Mouse (Mus musculus) brain, adult 2 months (tissue): ENCODE measurements around the gene Sec16b.
A peak's percentile ranks its signal among the peaks of the same experiment; 100 is the strongest.

Source experiments
- DNase-seq: peaks from one replicate; pipeline ENCODE4 v3.0.0; 2011; ENCODE audit warnings: low read depth, low spot score

The Sec16b gene

GRCm38 (mm10) chr1:157556439-157556838, 49.9 kb downstream of the Sec16b start:
- peak; percentile 55 for DNase-seq

GRCm38 (mm10) chr1:157558145-157558544, 51.6 kb downstream of the Sec16b start:
- DNase-seq: no peak

GRCm38 (mm10) chr1:157559986-157560385, 53.5 kb downstream of the Sec16b start:
- peak; percentile 64 for DNase-seq

- DNase-seq: peak; percentile 68
Observed at GRCm38 (mm10) chr1:157560654-157561386, 54.3 kb downstream of the Sec16b start.

GRCm38 (mm10) chr1:157567819-157568218, 61.3 kb downstream of the Sec16b start:
- peak; percentile 20 for DNase-seq

- DNase-seq: no peak
Observed at GRCm38 (mm10) chr1:157569263-157570090, 62.9 kb downstream of the Sec16b start.

- DNase-seq: no peak
Observed at GRCm38 (mm10) chr1:157575316-157575715, 68.8 kb downstream of the Sec16b start.

DNA sequence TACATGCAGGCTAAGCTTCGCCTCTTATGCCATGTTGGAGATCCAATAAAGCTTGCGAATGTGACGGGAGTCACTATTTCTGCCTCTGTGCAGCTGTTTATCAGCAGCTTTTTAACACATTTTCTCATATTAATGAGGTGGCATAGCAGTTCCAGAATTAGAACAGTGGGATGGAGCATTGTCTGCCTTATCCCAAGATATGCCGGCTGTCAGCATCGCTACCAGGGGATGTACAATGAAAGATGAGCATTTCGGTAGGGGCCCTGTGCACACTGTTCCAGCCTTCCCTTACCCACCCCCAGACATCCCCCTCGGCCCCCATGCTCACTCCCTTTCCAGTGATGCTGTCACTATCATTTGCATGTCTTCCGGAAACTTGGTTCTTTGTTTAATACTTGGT, 71.8 kb downstream of the Sec16b start:
- peak; percentile 50 for DNase-seq

DNA sequence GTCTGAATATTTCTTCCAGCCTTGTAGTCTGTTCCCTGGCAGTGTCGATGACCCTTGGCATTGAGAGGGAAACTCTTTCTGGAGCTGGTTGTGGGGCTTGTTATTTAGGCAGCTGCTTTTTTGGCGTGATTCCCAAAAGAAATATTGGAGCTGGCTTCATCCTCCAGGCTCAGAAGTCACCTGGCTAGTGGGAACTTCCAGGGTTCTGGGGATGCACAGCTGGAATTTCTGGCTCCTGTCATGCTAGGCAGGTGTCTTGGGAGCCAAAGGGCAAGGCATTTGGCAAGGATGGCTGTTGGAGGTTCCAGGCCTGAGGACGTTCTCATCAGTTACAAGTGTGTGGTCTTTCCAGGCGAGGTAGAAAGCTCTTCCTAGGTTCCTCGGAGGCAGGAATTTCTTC, 80.0 kb downstream of the Sec16b start:
- peak; percentile 9 for DNase-seq

DNA sequence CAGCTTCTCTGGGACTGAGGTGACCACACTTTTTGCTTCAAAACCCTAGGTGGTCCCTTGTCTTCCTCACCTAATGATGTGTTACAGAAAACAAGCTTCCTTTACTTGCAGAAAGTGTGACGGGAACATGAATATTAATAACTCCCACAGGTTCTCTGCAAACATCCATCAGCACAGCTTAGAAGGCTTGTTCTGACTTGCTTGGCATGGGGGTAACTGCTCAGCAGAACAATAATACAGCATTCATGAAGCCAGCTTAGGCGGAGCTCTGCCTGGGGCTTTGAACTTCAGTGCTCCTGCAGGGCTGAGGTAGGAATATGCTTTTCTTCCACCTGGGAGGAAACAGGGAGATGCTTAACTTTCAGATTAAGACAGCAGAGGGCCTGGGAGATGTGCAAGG, 85.5 kb downstream of the Sec16b start:
- DNase-seq: peak; percentile 48

DNA sequence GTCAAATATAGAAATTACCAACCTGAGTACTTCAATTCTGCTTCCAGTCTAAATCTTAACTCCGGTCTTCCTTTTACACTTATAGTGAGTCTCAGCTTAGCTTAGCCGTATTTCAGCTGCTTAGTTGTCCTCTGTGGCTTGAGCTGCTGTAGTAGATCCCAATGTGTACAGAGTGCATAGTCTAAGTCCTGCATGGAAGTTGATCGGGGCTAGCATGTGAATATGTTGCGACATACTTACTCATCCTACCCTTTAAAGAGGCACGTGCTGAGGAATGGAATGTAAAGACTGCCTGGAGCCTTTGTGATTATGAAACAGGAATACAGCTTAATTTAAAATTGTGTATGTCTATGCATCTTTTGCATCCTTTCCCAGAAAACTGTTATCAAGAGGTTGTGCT, 88.0 kb downstream of the Sec16b start:
- DNase-seq: no peak

GRCm38 (mm10) chr1:157595165-157595564, 88.6 kb downstream of the Sec16b start:
- DNase-seq: no peak

DNA sequence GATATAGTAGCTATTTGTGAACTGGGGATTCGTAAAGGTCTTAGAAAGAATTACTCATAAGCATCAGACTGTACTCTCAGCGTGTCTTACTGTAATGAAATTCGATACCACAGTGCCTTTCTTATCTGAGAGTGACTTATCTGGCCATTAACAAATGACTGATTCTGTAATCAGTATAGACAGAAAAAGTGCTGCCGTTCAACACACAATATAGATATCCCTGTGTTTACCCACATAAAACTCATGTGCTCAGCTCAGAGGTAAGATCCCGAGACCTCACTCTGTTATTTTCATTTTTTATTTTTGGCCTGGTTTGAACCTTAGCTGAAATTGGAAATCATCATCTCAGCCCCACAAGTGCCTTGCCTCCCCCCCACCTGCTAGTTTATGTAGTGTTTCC, 98.0 kb downstream of the Sec16b start:
- DNase-seq: no peak
